8 mouse cellular contexts compared by ENCODE assay signal in genomic region chr8:70839408-70840351, GRCm38 (mm10). TPM values are rescaled to one million over a fixed set of nuclear protein-coding genes. Genes with fewer than 3 reads are reported as not detected.
DNase-seq lines count a peak whose midpoint lies in the region; ATAC-seq and TF ChIP-seq lines count a peak whose summit lies in the region.

Arrdc2 (minus strand) TSS chr8:70839720.

- dilution Hi-C loops in CH12.LX (cut with MboI; ENCODE audit: extremely low pct_ligation_motif_present, extremely low pct_unique_long_range_greater_than_20kb, low sequenced_read_pairs) = no loop called here

- peak within 1 kb of the TSS; percentile 68 for H3K9ac ChIP-seq in CH12.LX (ENCODE audit: insufficient read depth, low read depth)
- peak within 1 kb of the TSS; percentile 78 for H3K9ac ChIP-seq in forebrain, embryonic 11.5 days (ENCODE audit: low read length)
- H3K9ac ChIP-seq in heart, embryonic 16.5 days (ENCODE audit: low read length) = peak within 1 kb of the TSS; percentile 90
- peak within 1 kb of the TSS; percentile 92 for H3K9ac ChIP-seq in liver, embryonic 15.5 days
- H3K9ac ChIP-seq in neural tube, embryonic 12.5 days = peak within 1 kb of the TSS; percentile 79

- WGBS in forebrain, embryonic 11.5 days = 2% methylated on average over 55 of the region's 55 CpGs
- WGBS in heart, embryonic 16.5 days = 2% methylated on average over 55 of the region's 55 CpGs
- under 1% methylated on average over 55 of the region's 55 CpGs for WGBS in liver, embryonic 15.5 days (ENCODE audit: insufficient replicate concordance)
- WGBS in neural tube, embryonic 12.5 days = 3% methylated on average over 55 of the region's 55 CpGs

- H3K9me3 ChIP-seq in CH12.LX (replicated peaks; ENCODE audit: low read length) = no peaks in the 10 kb centered on the region
- no peaks in the 10 kb centered on the region for H3K9me3 ChIP-seq in forebrain, embryonic 11.5 days (ENCODE audit: control insufficient read depth, low read length)
- no peaks in the 10 kb centered on the region for H3K9me3 ChIP-seq in heart, embryonic 16.5 days (replicated peaks; ENCODE audit: control insufficient read depth, low read length)
- H3K9me3 ChIP-seq in liver, embryonic 15.5 days (replicated peaks) = no peaks in the 10 kb centered on the region
- no peaks in the 10 kb centered on the region for H3K9me3 ChIP-seq in neural tube, embryonic 12.5 days

- DNase-seq in CH12.LX (ENCODE audit: extremely low read depth) = peak; percentile 100
- peak; percentile 100 for DNase-seq in c-Kit-positive CD71-positive TER-119-negative erythroid progenitor cells, embryonic 14.5 days (ENCODE audit: low read depth)
- peak; percentile 99 for DNase-seq in forebrain, embryonic 11.5 days (ENCODE audit: low spot score)
- peak; percentile 99 to 100 for DNase-seq in kidney, postnatal 36 days
- peak; percentile 100 for DNase-seq in telencephalon, adult 2 months (ENCODE audit: low read depth, low spot score)

- peak within 1 kb of the TSS; percentile 69 to 80 (median 79) for H3K4me3 ChIP-seq in CH12.LX (replicated peaks in 1 of 3; ENCODE audit: low read depth in 2 of 3, low read length in 2 of 3, poor library complexity in 1 of 3)
- peak within 1 kb of the TSS; percentile 68 for H3K4me3 ChIP-seq in forebrain, embryonic 11.5 days (ENCODE audit: low read depth, low read length)
- H3K4me3 ChIP-seq in heart, embryonic 16.5 days (ENCODE audit: low read length) = peak within 1 kb of the TSS; percentile 86
- peak within 1 kb of the TSS; percentile 84 for H3K4me3 ChIP-seq in liver, embryonic 15.5 days (replicated peaks)
- peak within 1 kb of the TSS; percentile 57 for H3K4me3 ChIP-seq in neural tube, embryonic 12.5 days

- no peaks in the 10 kb centered on the region for H3K79me2 ChIP-seq in CH12.LX (replicated peaks; ENCODE audit: control insufficient read depth, extremely low read depth, insufficient read depth, poor library complexity, severe bottlenecking)

- peak within 1 kb of the TSS; percentile 31 for H3K4me2 ChIP-seq in CH12.LX (ENCODE audit: insufficient read depth, low read depth, poor library complexity, severe bottlenecking)
- H3K4me2 ChIP-seq in forebrain, embryonic 11.5 days (ENCODE audit: low read depth, low read length, severe bottlenecking) = peak within 1 kb of the TSS; percentile 87
- peak within 1 kb of the TSS; percentile 91 for H3K4me2 ChIP-seq in heart, embryonic 16.5 days (ENCODE audit: low read depth, low read length)
- H3K4me2 ChIP-seq in liver, embryonic 15.5 days = peak within 1 kb of the TSS; percentile 91
- H3K4me2 ChIP-seq in neural tube, embryonic 12.5 days (replicated peaks) = peak within 1 kb of the TSS; percentile 78

- peak within 1 kb of the TSS; percentile 56 for H3K27ac ChIP-seq in CH12.LX (ENCODE audit: insufficient read depth, low read depth)
- peak within 1 kb of the TSS; percentile 66 for H3K27ac ChIP-seq in forebrain, embryonic 11.5 days (ENCODE audit: low read depth, low read length)
- H3K27ac ChIP-seq in heart, embryonic 16.5 days (ENCODE audit: low read length) = peak within 1 kb of the TSS; percentile 92
- H3K27ac ChIP-seq in liver, embryonic 15.5 days (replicated peaks) = peak within 1 kb of the TSS; percentile 98
- H3K27ac ChIP-seq in neural tube, embryonic 12.5 days = peak within 1 kb of the TSS; percentile 42; the same call in 1 of the 2 replicates

- no peak for TF ChIP-seq CTCF in CH12.LX (conservative IDR thresholded peaks at IDR 0.05 in 1 of 2, IDR thresholded peaks at IDR 0.05 in 1 of 2; ENCODE audit: low read depth in 2 of 2, low read length in 2 of 2)

- TF ChIP-seq RAD21 in CH12.LX (IDR thresholded peaks at IDR 0.05; ENCODE audit: low read depth, low read length) = no peak

- H3K4me1 ChIP-seq in CH12.LX (ENCODE audit: control insufficient read depth in 1 of 2, insufficient read depth in 2 of 2) = peaks cover 2 to 17% of the 10 kb centered on the region in 2 experiments; a peak in 3 of 4 replicates
- H3K4me1 ChIP-seq in forebrain, embryonic 11.5 days (replicated peaks; ENCODE audit: control insufficient read depth, insufficient read depth, low read length) = peaks cover 5% of the 10 kb centered on the region; the same call in 1 of the 2 replicates
- peaks cover 7% of the 10 kb centered on the region for H3K4me1 ChIP-seq in heart, embryonic 16.5 days (ENCODE audit: control insufficient read depth, insufficient read depth, low read length)
- H3K4me1 ChIP-seq in liver, embryonic 15.5 days (replicated peaks) = peaks cover 90% of the 10 kb centered on the region
- peaks cover 10% of the 10 kb centered on the region for H3K4me1 ChIP-seq in neural tube, embryonic 12.5 days

- peak; percentile 100 for TF ChIP-seq POLR2A in CH12.LX (IDR thresholded peaks at IDR 0.05; ENCODE audit: low read depth, low read length)

- peaks cover 12 to 25% of the 10 kb centered on the region in 2 experiments for H3K36me3 ChIP-seq in CH12.LX (replicated peaks in 1 of 2; ENCODE audit: control insufficient read depth in 1 of 2, insufficient read depth in 1 of 2, low read length in 1 of 2)
- H3K36me3 ChIP-seq in forebrain, embryonic 11.5 days (ENCODE audit: control insufficient read depth, insufficient read depth, low read length) = no peaks in the 10 kb centered on the region
- 0 out of 2 replicates have a peak, but pooled peaks cover 5% of the 10 kb centered on the region for H3K36me3 ChIP-seq in heart, embryonic 16.5 days (ENCODE audit: control insufficient read depth, insufficient read depth)
- peaks cover 30% of the 10 kb centered on the region for H3K36me3 ChIP-seq in liver, embryonic 15.5 days (replicated peaks)
- H3K36me3 ChIP-seq in neural tube, embryonic 12.5 days = peaks cover 13% of the 10 kb centered on the region; the same call in 1 of the 2 replicates

- ATAC-seq in forebrain, embryonic 11.5 days (replicated peaks; ENCODE audit: low FRiP score) = peak; percentile 95
- ATAC-seq in heart, embryonic 16.5 days (replicated peaks; ENCODE audit: extremely low read depth, insufficient read depth, low FRiP score) = peak; percentile 97
- peak; percentile 88 for ATAC-seq in liver, embryonic 15.5 days (ENCODE audit: insufficient read depth)
- peak; percentile 94 for ATAC-seq in neural tube, embryonic 12.5 days (ENCODE audit: low FRiP score, low read depth)

- TF ChIP-seq EP300 in CH12.LX (IDR thresholded peaks at IDR 0.05; ENCODE audit: low read length) = no peak

- in situ Hi-C loops in CH12.LX (cut with MboI; ENCODE audit: low pct_ligation_motif_present, low pct_unique_long_range_greater_than_20kb, low sequenced_read_pairs) = loop anchor here (5.0 to 10.0 kb wide), 2 partner anchors 77 to 125 kb away; partner anchors contain the start of genes Gm3336 and Mpv17l2

- H3K27me3 ChIP-seq in CH12.LX (replicated peaks) = peaks cover 24% of the 10 kb centered on the region
- no peaks in the 10 kb centered on the region for H3K27me3 ChIP-seq in forebrain, embryonic 11.5 days (ENCODE audit: control insufficient read depth, insufficient read depth, low read length)
- no peaks in the 10 kb centered on the region; the same call in 1 of the 2 replicates for H3K27me3 ChIP-seq in heart, embryonic 16.5 days (ENCODE audit: control insufficient read depth, insufficient read depth, low read length)
- H3K27me3 ChIP-seq in liver, embryonic 15.5 days = no peaks in the 10 kb centered on the region
- H3K27me3 ChIP-seq in neural tube, embryonic 12.5 days (replicated peaks) = no peaks in the 10 kb centered on the region

TF ChIP-seq in CH12.LX, 34 proteins besides CTCF, POLR2A, EP300 and RAD21 (continues in another document):
- TF ChIP-seq IRF4 (IDR thresholded peaks at IDR 0.05; ENCODE audit: low read depth, low read length) (0 out of 2 replicates have a peak, but pooled peaks have one; percentile 24), GABPA (IDR thresholded peaks at IDR 0.05; ENCODE audit: insufficient replicate concordance, low read depth, low read length) (no peak), ZMIZ1 (IDR thresholded peaks at IDR 0.05; ENCODE audit: low read depth, low read length) (peak; percentile 98), TCF12 (IDR thresholded peaks at IDR 0.05; ENCODE audit: low read depth, low read length) (peak; percentile 80; the same call in 1 of the 2 replicates), E2F4 (IDR thresholded peaks at IDR 0.05; ENCODE audit: insufficient replicate concordance, low read depth, low read length) (peak; percentile 29; the same call in 1 of the 2 replicates), TBP (conservative IDR thresholded peaks at IDR 0.05; ENCODE audit: low read depth, low read length) (peak; percentile 98), KAT2A (IDR thresholded peaks at IDR 0.05; ENCODE audit: insufficient replicate concordance, low read length) (no peak), MAX (IDR thresholded peaks at IDR 0.05; ENCODE audit: low read length) (no peak; the same call in 1 of the 2 replicates), HCFC1 (IDR thresholded peaks at IDR 0.05; ENCODE audit: low read depth, low read length) (peak; percentile 66), MXI1 (IDR thresholded peaks at IDR 0.05; ENCODE audit: low read depth, low read length) (peak; percentile 42; the same call in 1 of the 2 replicates), MYC (IDR thresholded peaks at IDR 0.05; ENCODE audit: low read depth, low read length) (no peak), USF2 (conservative IDR thresholded peaks at IDR 0.05; ENCODE audit: low read depth, low read length) (no peak), ETS1 (conservative IDR thresholded peaks at IDR 0.05; ENCODE audit: low read depth, low read length) (0 out of 2 replicates have a peak, but pooled peaks have one; percentile 13), JUND (conservative IDR thresholded peaks at IDR 0.05; ENCODE audit: low read depth, low read length) (no peak), MAZ (IDR thresholded peaks at IDR 0.05; ENCODE audit: low read depth, low read length) (no peak), NELFE (IDR thresholded peaks at IDR 0.05; ENCODE audit: low read depth, low read length) (peak; percentile 99), ZNF384 (IDR thresholded peaks at IDR 0.05; ENCODE audit: low read depth, low read length) (peak; percentile 56), UBTF (IDR thresholded peaks at IDR 0.05; ENCODE audit: low read depth, low read length) (no peak), ZKSCAN1 (IDR thresholded peaks at IDR 0.05; ENCODE audit: borderline replicate concordance, low read depth, low read length) (no peak), NRF1 (IDR thresholded peaks at IDR 0.05; ENCODE audit: low read depth, low read length) (peak; percentile 1; the same call in 1 of the 2 replicates), RCOR1 (conservative IDR thresholded peaks at IDR 0.05; ENCODE audit: low read depth, low read length) (no peak)

RNA-seq across cellular contexts. Expression of gene Arrdc2, which starts in this region (rescaled TPM):
- 7.2 and 8.0 TPM in 2 replicates for total RNA-seq in CH12.LX (2012; rRNA removed)
- 5.6 and 8.8 TPM in 2 replicates for total RNA-seq in CH12.LX (2014; rRNA removed)
- polyA plus RNA-seq in CH12.LX (2012; ENCODE audit: insufficient read length, low read depth) = 4.3 and 6.1 TPM in 2 replicates
- polyA plus RNA-seq in forebrain, embryonic 11.5 days (2014; fragmentation: Nextera tagmentation; extraction: Ambion mirVana) = 6.3 and 7.2 TPM in 2 replicates
- polyA plus RNA-seq in heart, embryonic 16.5 days (2015; fragmentation: Nextera tagmentation; extraction: Ambion mirVana) = 3.7 and 3.8 TPM in 2 replicates
- 12.6 and 15.2 TPM in 2 replicates for polyA plus RNA-seq in liver, embryonic 15.5 days (2015; fragmentation: Nextera tagmentation; extraction: Ambion mirVana)
- 9.7 and 10.2 TPM in 2 replicates for polyA plus RNA-seq in neural tube, embryonic 12.5 days (2016; fragmentation: Nextera tagmentation; extraction: Ambion mirVana)

Comparison
In these comparisons a context has a peak if more than half of its experiments do, and no peak if none do; other contexts are left out.
1. Peak in every context shown above with its lines: DNase-seq, ATAC-seq, H3K4me3 ChIP-seq and H3K27ac ChIP-seq.
2. H3K27ac ChIP-seq: peak in every context shown above with its lines; median percentile 98 in liver, embryonic 15.5 days; 92 in heart, embryonic 16.5 days; 66 in forebrain, embryonic 11.5 days; 56 in CH12.LX; 42 in neural tube, embryonic 12.5 days.
3. H3K4me2 ChIP-seq: peak in every context shown above with its lines; median percentile 91 in heart, embryonic 16.5 days; 91 in liver, embryonic 15.5 days; 87 in forebrain, embryonic 11.5 days; 78 in neural tube, embryonic 12.5 days; 31 in CH12.LX.